Comparison of ENCODE assay signal across 30 mouse cellular contexts in the genomic region with DNA sequence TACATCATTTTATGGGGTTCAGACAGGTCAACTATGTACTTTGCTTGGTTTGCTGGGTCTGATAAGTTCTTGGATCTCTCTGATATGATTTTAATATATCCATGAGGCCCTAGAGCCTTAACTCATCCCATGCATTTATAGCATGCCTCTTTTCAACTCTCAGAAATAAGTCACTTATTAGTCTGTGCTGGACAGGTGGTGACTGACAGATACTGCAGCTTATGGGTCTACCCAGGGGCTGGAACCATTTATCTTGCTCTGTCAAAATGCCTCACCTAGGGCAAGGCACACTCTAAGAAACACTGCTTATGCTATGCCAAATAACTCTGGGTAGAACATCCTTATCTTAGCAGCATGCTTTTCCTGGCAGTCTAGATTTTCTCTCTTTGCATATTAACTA.
"Had no signal": no experiment of that assay in that cellular context is flagged by ENCODE, and none has a peak within 500 bp of the region (broad histone marks: within the 10 kb centered on the region; RNA-seq: fewer than 3 reads in every experiment).

No protein-coding gene starts in this region.

- H3K27ac ChIP-seq: limb, embryonic 10.5 days; limb, embryonic 12.5 days; limb, embryonic 13.5 days; limb, embryonic 15.5 days; liver, embryonic 12.5 days; liver, embryonic 13.5 days; liver, embryonic 14.5 days; liver, embryonic 15.5 days; lung, embryonic 15.5 days; macrophage; midbrain, embryonic 12.5 days; midbrain, embryonic 13.5 days; midbrain, embryonic 15.5 days; neural tube, embryonic 12.5 days; neural tube, embryonic 13.5 days had no signal

- H3K9me3 ChIP-seq: limb, embryonic 10.5 days; limb, embryonic 12.5 days; limb, embryonic 13.5 days; limb, embryonic 15.5 days; liver, embryonic 12.5 days; liver, embryonic 13.5 days; liver, embryonic 15.5 days; lung, embryonic 15.5 days; megakaryocyte, embryonic 14.5 days; midbrain, embryonic 12.5 days; midbrain, embryonic 13.5 days; midbrain, embryonic 15.5 days; neural tube, embryonic 12.5 days; neural tube, embryonic 13.5 days had no signal

- H3K4me3 ChIP-seq: limb, embryonic 10.5 days; limb, embryonic 12.5 days; limb, embryonic 13.5 days; limb, embryonic 15.5 days; liver, embryonic 12.5 days; liver, embryonic 13.5 days; liver, embryonic 15.5 days; lung, embryonic 15.5 days; megakaryocyte, embryonic 14.5 days; midbrain, embryonic 12.5 days; midbrain, embryonic 13.5 days; midbrain, embryonic 15.5 days; myocyte; neural tube, embryonic 12.5 days; neural tube, embryonic 13.5 days had no signal

- H3K4me2 ChIP-seq: limb, embryonic 12.5 days; limb, embryonic 13.5 days; limb, embryonic 15.5 days; liver, embryonic 11.5 days; liver, embryonic 12.5 days; liver, embryonic 13.5 days; liver, embryonic 15.5 days; lung, embryonic 14.5 days; lung, embryonic 15.5 days; midbrain, embryonic 12.5 days; midbrain, embryonic 13.5 days; midbrain, embryonic 15.5 days; neural tube, embryonic 12.5 days; neural tube, embryonic 13.5 days had no signal

- DNase-seq: left cerebral cortex, postnatal 4 days; liver, embryonic 13.5 days; liver, postnatal 0 days; lung, adult 18-20 months; lung, adult 2 months; lung, embryonic 14.5 days; lung, postnatal 10 days; lung, postnatal 14 days; lung, postnatal 36 days; lung, postnatal 4 days; midbrain, embryonic 14.5 days had no signal

- H3K4me1 ChIP-seq: limb, embryonic 10.5 days; limb, embryonic 12.5 days; limb, embryonic 13.5 days; limb, embryonic 15.5 days; liver, embryonic 12.5 days; liver, embryonic 13.5 days; liver, embryonic 15.5 days; lung, embryonic 15.5 days; megakaryocyte, embryonic 14.5 days; midbrain, embryonic 12.5 days; midbrain, embryonic 13.5 days; midbrain, embryonic 15.5 days; neural tube, embryonic 12.5 days; neural tube, embryonic 13.5 days had no signal

- H3K27me3 ChIP-seq: limb, embryonic 12.5 days; limb, embryonic 13.5 days; limb, embryonic 15.5 days; liver, embryonic 12.5 days; liver, embryonic 13.5 days; liver, embryonic 15.5 days; lung, embryonic 15.5 days; megakaryocyte, embryonic 14.5 days; midbrain, embryonic 12.5 days; midbrain, embryonic 13.5 days; midbrain, embryonic 15.5 days; neural tube, embryonic 12.5 days; neural tube, embryonic 13.5 days had no signal

- ATAC-seq: liver, embryonic 12.5 days; liver, postnatal 0 days; lung, postnatal 0 days; midbrain, embryonic 13.5 days; midbrain, embryonic 15.5 days; midbrain, embryonic 16.5 days had no signal

- H3K9ac ChIP-seq: limb, embryonic 12.5 days; limb, embryonic 13.5 days; limb, embryonic 15.5 days; liver, embryonic 12.5 days; liver, embryonic 13.5 days; liver, embryonic 14.5 days; liver, embryonic 15.5 days; liver, postnatal 0 days; lung, embryonic 14.5 days; lung, embryonic 15.5 days; midbrain, embryonic 12.5 days; midbrain, embryonic 13.5 days; midbrain, embryonic 15.5 days; neural tube, embryonic 12.5 days; neural tube, embryonic 13.5 days had no signal

- H3K36me3 ChIP-seq: limb, embryonic 10.5 days; limb, embryonic 12.5 days; limb, embryonic 13.5 days; limb, embryonic 15.5 days; liver, embryonic 12.5 days; liver, embryonic 13.5 days; liver, embryonic 15.5 days; lung, embryonic 15.5 days; midbrain, embryonic 12.5 days; midbrain, embryonic 13.5 days; midbrain, embryonic 15.5 days; neural tube, embryonic 12.5 days; neural tube, embryonic 13.5 days had no signal
